ENCODE assay signal across 8 mouse cellular contexts in genomic region chr11:50326302-50326966, GRCm38 (mm10). TPM values are rescaled to one million over a fixed set of nuclear protein-coding genes. Genes with fewer than 3 reads are reported as not detected.
A peak's percentile ranks its signal among the peaks of the same experiment; 100 is the strongest.
DNase-seq lines count a peak whose midpoint lies in the region; ATAC-seq and TF ChIP-seq lines count a peak whose summit lies in the region.

No protein-coding gene starts in this region.

- H3K4me3 ChIP-seq in heart, embryonic 16.5 days (ENCODE audit: low read length): peak overlapping the region; percentile 98
- H3K4me3 ChIP-seq in G1E (ENCODE audit: low read depth, low read length): peak overlapping the region; percentile 91
- peak overlapping the region; percentile 99 for H3K4me3 ChIP-seq in forebrain, embryonic 16.5 days (replicated peaks; ENCODE audit: low read length)
- peak overlapping the region; percentile 94 for H3K4me3 ChIP-seq in midbrain, embryonic 11.5 days (ENCODE audit: low read depth, low read length)

- TF ChIP-seq CTCF in G1E (IDR thresholded peaks at IDR 0.05; ENCODE audit: low read depth, low read length): no peak

- H3K27me3 ChIP-seq in heart, embryonic 16.5 days (ENCODE audit: control insufficient read depth, insufficient read depth, low read length): no peaks in the 10 kb centered on the region
- H3K27me3 ChIP-seq in G1E (ENCODE audit: insufficient read depth, low read length): no peaks in the 10 kb centered on the region
- no peaks in the 10 kb centered on the region for H3K27me3 ChIP-seq in forebrain, embryonic 16.5 days (replicated peaks; ENCODE audit: control insufficient read depth, insufficient read depth, low read length)
- no peaks in the 10 kb centered on the region for H3K27me3 ChIP-seq in midbrain, embryonic 11.5 days (ENCODE audit: control insufficient read depth, insufficient read depth, low read length)

- 5% methylated on average over 7 of the region's 7 CpGs for WGBS in heart, embryonic 16.5 days
- WGBS in forebrain, embryonic 16.5 days: 4% methylated on average over 7 of the region's 7 CpGs
- 8% methylated on average over 7 of the region's 7 CpGs for WGBS in midbrain, embryonic 11.5 days

- H3K9ac ChIP-seq in heart, embryonic 16.5 days (ENCODE audit: low read length): peak overlapping the region; percentile 91
- H3K9ac ChIP-seq in forebrain, embryonic 16.5 days (replicated peaks; ENCODE audit: low read depth, low read length): peak overlapping the region; percentile 84
- peak overlapping the region; percentile 85 for H3K9ac ChIP-seq in midbrain, embryonic 11.5 days (ENCODE audit: low read length)

- DNase-seq in heart, postnatal 14 days: no peak
- DNase-seq in G1E (ENCODE audit: low spot score): no peak
- DNase-seq in midbrain, embryonic 11.5 days (ENCODE audit: low spot score, missing footprints): no peak
- no peak for DNase-seq in gastrocnemius, postnatal 4 days (ENCODE audit: low spot score in 2 of 2)
- no peak for DNase-seq in adrenal gland, adult 8-10 months
- DNase-seq in gastrocnemius, adult 18-20 months (ENCODE audit: low spot score): no peak

- no peak for ATAC-seq in heart, embryonic 16.5 days (replicated peaks; ENCODE audit: extremely low read depth, insufficient read depth, low FRiP score)
- ATAC-seq in G1E (ENCODE audit: extremely low read depth, insufficient number of reproducible peaks, low FRiP score, poor library complexity, severe bottlenecking): no peak
- ATAC-seq in forebrain, embryonic 16.5 days: no peak
- no peak for ATAC-seq in midbrain, embryonic 11.5 days (ENCODE audit: low FRiP score)

- intact Hi-C loops in heart, postnatal 14 days (cut with DNase I): loop anchor here (5.0 kb wide), 1 partner anchor 36 kb away; no protein-coding TSS in a partner anchor

- H3K36me3 ChIP-seq in heart, embryonic 16.5 days (ENCODE audit: control insufficient read depth, insufficient read depth): no peaks in the 10 kb centered on the region
- peaks cover 26% of the 10 kb centered on the region for H3K36me3 ChIP-seq in G1E (replicated peaks)
- no peaks in the 10 kb centered on the region for H3K36me3 ChIP-seq in forebrain, embryonic 16.5 days (ENCODE audit: control insufficient read depth, insufficient read depth)
- no peaks in the 10 kb centered on the region for H3K36me3 ChIP-seq in midbrain, embryonic 11.5 days (ENCODE audit: control insufficient read depth, insufficient read depth, low read length)

- H3K27ac ChIP-seq in heart, embryonic 16.5 days (ENCODE audit: low read length): peak overlapping the region; percentile 94
- H3K27ac ChIP-seq in forebrain, embryonic 16.5 days (ENCODE audit: low read length): peak overlapping the region; percentile 93
- H3K27ac ChIP-seq in midbrain, embryonic 11.5 days (ENCODE audit: low read depth, low read length): peak overlapping the region; percentile 23

- H3K4me2 ChIP-seq in heart, embryonic 16.5 days (ENCODE audit: low read depth, low read length): peak overlapping the region; percentile 86
- peak overlapping the region; percentile 81 for H3K4me2 ChIP-seq in forebrain, embryonic 16.5 days (ENCODE audit: low read length)
- peak overlapping the region; percentile 54 for H3K4me2 ChIP-seq in midbrain, embryonic 11.5 days

- H3K9me3 ChIP-seq in heart, embryonic 16.5 days (replicated peaks; ENCODE audit: control insufficient read depth, low read length): no peaks in the 10 kb centered on the region
- H3K9me3 ChIP-seq in G1E (replicated peaks): no peaks in the 10 kb centered on the region
- H3K9me3 ChIP-seq in forebrain, embryonic 16.5 days (ENCODE audit: control insufficient read depth, low read length): no peaks in the 10 kb centered on the region
- H3K9me3 ChIP-seq in midbrain, embryonic 11.5 days (ENCODE audit: control insufficient read depth, low read length): no peaks in the 10 kb centered on the region

- H3K4me1 ChIP-seq in heart, embryonic 16.5 days (ENCODE audit: control insufficient read depth, insufficient read depth, low read length): peaks cover 31% of the 10 kb centered on the region
- H3K4me1 ChIP-seq in G1E (ENCODE audit: insufficient read depth, low read depth, low read length): peaks cover 30% of the 10 kb centered on the region
- peaks cover 29% of the 10 kb centered on the region for H3K4me1 ChIP-seq in forebrain, embryonic 16.5 days (replicated peaks; ENCODE audit: control insufficient read depth, insufficient read depth, low read length)
- peaks cover 13% of the 10 kb centered on the region for H3K4me1 ChIP-seq in midbrain, embryonic 11.5 days (ENCODE audit: control insufficient read depth, insufficient read depth, low read length)

RNA-seq across cellular contexts. Expression of gene Canx, which starts 1.0 kb away (rescaled TPM):
- 264 and 274 TPM in 2 replicates for polyA plus RNA-seq in heart, embryonic 16.5 days (2015; fragmentation: Nextera tagmentation; extraction: Ambion mirVana)
- 100 to 1,000 TPM; 212 to 246 TPM for total RNA-seq in heart, postnatal 14 days (2021)
- total RNA-seq in G1E (2014; fragmentation: Nextera tagmentation) (369 and 385 TPM in 2 replicates), G1E (2017) (393 and 558 TPM in 2 replicates)
- 39.0 and 61.0 TPM in 2 replicates for polyA plus RNA-seq in G1E (2012)
- 273 and 290 TPM in 2 replicates for polyA plus RNA-seq in forebrain, embryonic 16.5 days (2015; fragmentation: Nextera tagmentation; extraction: Ambion mirVana)
- polyA plus RNA-seq in midbrain, embryonic 11.5 days (2014; fragmentation: Nextera tagmentation; extraction: Ambion mirVana): 237 and 254 TPM in 2 replicates
- total RNA-seq in gastrocnemius, postnatal 4 days (2021): 100 to 1,000 TPM; 216 to 225 TPM
- total RNA-seq in adrenal gland, adult 8-10 months (2022): 100 to 1,000 TPM; 459 to 558 (median 506) TPM
- 100 to 1,000 TPM in 1 of 2 experiments, 10 to 100 TPM in 1; 92.2 to 110 TPM for total RNA-seq in gastrocnemius, adult 18-20 months (2021)

RNA-seq across cellular contexts. Expression of gene Cby3, which starts 27.8 kb away (rescaled TPM):
- not detected in 2 replicates for polyA plus RNA-seq in heart, embryonic 16.5 days (2015; fragmentation: Nextera tagmentation; extraction: Ambion mirVana)
- not detected for total RNA-seq in heart, postnatal 14 days (2021)
- total RNA-seq in G1E (2014; fragmentation: Nextera tagmentation) (not detected in 2 replicates), G1E (2017) (not detected in 2 replicates)
- polyA plus RNA-seq in G1E (2012): not detected in 2 replicates
- polyA plus RNA-seq in forebrain, embryonic 16.5 days (2015; fragmentation: Nextera tagmentation; extraction: Ambion mirVana): 0.75 and 1.2 TPM in 2 replicates
- not detected in 2 replicates for polyA plus RNA-seq in midbrain, embryonic 11.5 days (2014; fragmentation: Nextera tagmentation; extraction: Ambion mirVana)
- total RNA-seq in gastrocnemius, postnatal 4 days (2021): not detected
- not detected for total RNA-seq in adrenal gland, adult 8-10 months (2022)
- not detected for total RNA-seq in gastrocnemius, adult 18-20 months (2021)

RNA-seq across cellular contexts. Expression of gene Maml1, which starts 34.3 kb away (rescaled TPM):
- 2.6 and 3.0 TPM in 2 replicates for polyA plus RNA-seq in heart, embryonic 16.5 days (2015; fragmentation: Nextera tagmentation; extraction: Ambion mirVana)
- 10 to 100 TPM; 14.7 to 17.8 TPM for total RNA-seq in heart, postnatal 14 days (2021)
- total RNA-seq in G1E (2014; fragmentation: Nextera tagmentation) (34.4 and 44.8 TPM in 2 replicates), G1E (2017) (5.5 and 6.1 TPM in 2 replicates)
- 15.2 and 17.8 TPM in 2 replicates for polyA plus RNA-seq in G1E (2012)
- 3.9 and 4.3 TPM in 2 replicates for polyA plus RNA-seq in forebrain, embryonic 16.5 days (2015; fragmentation: Nextera tagmentation; extraction: Ambion mirVana)
- polyA plus RNA-seq in midbrain, embryonic 11.5 days (2014; fragmentation: Nextera tagmentation; extraction: Ambion mirVana): 9.5 and 10.7 TPM in 2 replicates
- total RNA-seq in gastrocnemius, postnatal 4 days (2021): 10 to 100 TPM; 17.9 to 19.0 TPM
- total RNA-seq in adrenal gland, adult 8-10 months (2022): 10 to 100 TPM; 21.2 to 24.5 (median 23.9) TPM
- total RNA-seq in gastrocnemius, adult 18-20 months (2021): 1 to 10 TPM; 4.9 to 7.4 TPM

RNA-seq across cellular contexts. Expression of gene Hnrnph1, which starts 50.4 kb away (rescaled TPM):
- 229 and 252 TPM in 2 replicates for polyA plus RNA-seq in heart, embryonic 16.5 days (2015; fragmentation: Nextera tagmentation; extraction: Ambion mirVana)
- total RNA-seq in heart, postnatal 14 days (2021): 100 to 1,000 TPM; 134 to 140 TPM
- total RNA-seq in G1E (2014; fragmentation: Nextera tagmentation) (360 and 411 TPM in 2 replicates), G1E (2017) (498 and 593 TPM in 2 replicates)
- polyA plus RNA-seq in G1E (2012): 203 and 230 TPM in 2 replicates
- polyA plus RNA-seq in forebrain, embryonic 16.5 days (2015; fragmentation: Nextera tagmentation; extraction: Ambion mirVana): 660 and 710 TPM in 2 replicates
- 848 and 902 TPM in 2 replicates for polyA plus RNA-seq in midbrain, embryonic 11.5 days (2014; fragmentation: Nextera tagmentation; extraction: Ambion mirVana)
- 100 to 1,000 TPM; 217 to 271 TPM for total RNA-seq in gastrocnemius, postnatal 4 days (2021)
- total RNA-seq in adrenal gland, adult 8-10 months (2022): 100 to 1,000 TPM; 165 to 402 (median 286) TPM
- total RNA-seq in gastrocnemius, adult 18-20 months (2021): 10 to 100 TPM; 74.6 to 98.6 TPM

Comparison
In these comparisons a context has a peak if more than half of its experiments do, and no peak if none do; other contexts are left out.
1. H3K27ac ChIP-seq: peak in every context shown above with its lines; median percentile 94 in heart, embryonic 16.5 days; 93 in forebrain, embryonic 16.5 days; 23 in midbrain, embryonic 11.5 days.